Mouse (Mus musculus) frontal cortex, postnatal 10 days (tissue): ENCODE data around the gene Mcidas.
A peak's percentile ranks its signal among the peaks of the same experiment; 100 is the strongest.

Source experiments
- DNase-seq, 2 experiments: peaks; one replicate each; pipeline ENCODE4 v3.0.0; 2022; ENCODE audit warnings: low spot score in 2 of 2, mixed read lengths in 1 of 2

Gene Mcidas

GRCm38 (mm10) chr13:112993531-112994152 is at the start of gene Mcidas:
Mcidas (plus strand) TSS chr13:112993845.
- no peak for DNase-seq

GRCm38 (mm10) chr13:112945312-112945711 is 48.3 kb upstream of the Mcidas start:
- no peak for DNase-seq

- no peak for DNase-seq
Measured at GRCm38 (mm10) chr13:112945900-112946299, 47.7 kb upstream of the Mcidas start.

- DNase-seq: no peak
Measured at GRCm38 (mm10) chr13:112954067-112954466, 39.6 kb upstream of the Mcidas start.

GRCm38 (mm10) chr13:112963081-112963480 is 30.6 kb upstream of the Mcidas start:
- DNase-seq: no peak

GRCm38 (mm10) chr13:112964421-112964820 is 29.2 kb upstream of the Mcidas start:
- no peak for DNase-seq

GRCm38 (mm10) chr13:112967267-112967666 is 26.4 kb upstream of the Mcidas start:
- DNase-seq: no peak

- no peak for DNase-seq
Measured at GRCm38 (mm10) chr13:112976720-112977119, 16.9 kb upstream of the Mcidas start.

- DNase-seq: no peak
Measured at GRCm38 (mm10) chr13:112985605-112986450, 7.8 kb upstream of the Mcidas start.

- no peak for DNase-seq
Measured at GRCm38 (mm10) chr13:112986451-112986950, 7.1 kb upstream of the Mcidas start.

- peak; percentile 93 to 95 for DNase-seq
Measured at GRCm38 (mm10) chr13:112987532-112987943, 6.1 kb upstream of the Mcidas start, which contains the start of gene Ccno. Ccno (plus strand) TSS chr13:112987802.

GRCm38 (mm10) chr13:112987991-112988390 is 5.7 kb upstream of the Mcidas start:
- no peak for DNase-seq

- no peak for DNase-seq
Measured at GRCm38 (mm10) chr13:112988866-112989265, 4.8 kb upstream of the Mcidas start.

- DNase-seq: no peak
Measured at GRCm38 (mm10) chr13:112989541-112989940, 4.1 kb upstream of the Mcidas start.

GRCm38 (mm10) chr13:112990346-112990745 is 3.3 kb upstream of the Mcidas start:
- no peak for DNase-seq

GRCm38 (mm10) chr13:112994191-112994590 is 546 bp downstream of the Mcidas start:
- DNase-seq: peak in 1 of 2 experiments; percentile 38

GRCm38 (mm10) chr13:112996407-112996806 is 2.8 kb downstream of the Mcidas start:
- DNase-seq: no peak

- no peak for DNase-seq
Measured at GRCm38 (mm10) chr13:112997369-112997768, 3.7 kb downstream of the Mcidas start.

GRCm38 (mm10) chr13:112998427-112999201 is 5.0 kb downstream of the Mcidas start:
- no peak for DNase-seq

GRCm38 (mm10) chr13:113000090-113000489 is 6.4 kb downstream of the Mcidas start:
- DNase-seq: no peak

- no peak for DNase-seq
Measured at GRCm38 (mm10) chr13:113000576-113001318, 7.1 kb downstream of the Mcidas start.
